Mouse (Mus musculus): ENCODE data around the gene Gnaq.

DNA sequence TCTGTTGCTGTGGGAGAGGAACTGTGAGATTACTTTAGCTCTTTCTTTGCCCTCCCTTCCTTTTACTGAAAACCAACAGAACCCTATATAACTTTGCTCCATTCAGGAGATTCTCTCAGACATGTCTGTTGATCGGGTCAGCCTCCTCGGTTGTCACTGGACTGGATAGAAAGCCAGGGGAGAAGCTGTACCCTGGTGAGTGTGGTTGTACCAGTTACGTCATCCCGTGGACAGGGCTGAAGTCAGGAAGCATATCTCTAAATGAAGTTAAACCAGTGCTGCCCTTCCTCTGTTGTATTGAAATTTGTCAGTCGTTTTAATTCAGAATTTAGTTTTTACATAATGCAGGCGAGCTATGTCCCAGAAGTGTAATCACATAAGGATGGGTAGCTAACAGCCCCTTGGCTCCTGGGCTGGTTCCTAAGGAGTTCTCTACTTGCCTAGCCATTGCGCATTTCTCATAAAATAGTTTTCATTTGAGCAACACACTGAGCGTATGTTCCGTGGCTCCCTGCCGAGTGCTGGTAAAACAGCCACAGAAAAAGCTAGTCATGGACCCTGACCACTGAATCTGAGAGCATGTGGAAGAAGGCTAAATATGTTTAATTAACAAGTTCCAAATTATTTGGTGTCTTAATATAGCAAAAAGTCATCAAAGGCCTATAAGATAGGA, 194.9 kb downstream of the Gnaq start:
- no peak for TF ChIP-seq POLR2A (IDR thresholded peaks at IDR 0.05; ENCODE audit: control insufficient read depth, extremely low read depth, insufficient read depth, low read length, poor library complexity)
- no peak for TF ChIP-seq CTCF (IDR thresholded peaks at IDR 0.05; ENCODE audit: borderline replicate concordance, control insufficient read depth, extremely low read depth, insufficient read depth, low read length, poor library complexity)

Measured in thymus, adult 2 months (tissue).